Mouse (Mus musculus) adrenal gland, adult 2 months (tissue): Measurements from ENCODE around the gene Fibcd1. TPM values are rescaled to one million over a fixed set of nuclear protein-coding genes. Genes with fewer than 3 reads are reported as not detected.

ENCODE experiments used
- DNase-seq: peaks from one replicate; pipeline ENCODE4 v3.0.0; 2021
- polyA plus RNA-seq: library from polyadenylated mRNA; depleted of rRNA; stranded (reverse); fragments of >200 nt; gene quantifications from 2 replicates; pipeline ENCODE4 v1.2.3, GENCODE M21; 2012; rRNA removed
- total RNA-seq, 2 experiments: library from RNA; stranded (reverse); gene quantifications; 2 replicates each; pipeline ENCODE4 v1.2.3; 2021

Fibcd1 gene
- total and polyA plus RNA-seq, 3 experiments: 0.07 TPM; not detected in 2

DNA sequence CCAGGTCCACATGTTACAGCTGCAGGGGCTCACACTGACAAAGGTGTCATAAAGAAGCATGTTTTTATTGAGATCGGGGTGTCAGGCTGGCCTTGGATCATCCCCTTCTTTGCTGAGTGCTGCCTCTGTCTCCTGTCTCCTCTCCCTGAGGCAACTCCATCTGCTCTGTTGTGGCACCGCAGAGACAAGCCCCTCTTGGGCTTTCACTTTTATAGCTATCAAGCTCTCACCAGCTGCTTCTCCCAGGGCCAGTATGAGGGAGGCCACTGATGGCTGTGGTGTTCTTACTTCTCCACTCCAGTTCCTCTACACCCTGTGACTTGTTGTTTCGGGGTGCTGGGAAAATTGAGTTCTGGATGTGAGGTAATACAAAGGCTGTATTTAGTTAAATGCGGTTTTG, 76.7 kb downstream of the Fibcd1 start:
- peak; percentile 34 for DNase-seq

DNA sequence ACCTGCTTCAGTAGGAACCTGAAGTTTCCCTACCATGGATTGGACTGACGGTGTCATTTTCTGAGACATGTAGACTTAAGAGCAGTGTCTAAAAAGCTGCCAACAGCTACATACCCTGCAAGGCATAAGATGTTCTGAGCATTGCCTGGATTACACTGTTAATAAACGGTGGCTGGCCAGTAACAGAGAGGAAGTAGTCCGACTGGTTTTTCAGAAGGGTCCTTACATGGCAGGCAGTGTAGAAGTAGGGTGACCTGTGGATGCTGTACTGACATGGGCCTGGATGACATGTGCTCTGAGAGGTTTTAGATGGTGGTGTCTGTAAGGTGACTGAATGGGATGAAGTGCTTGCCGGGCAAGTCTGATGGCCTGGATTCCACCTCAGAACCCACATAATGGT, 78.0 kb downstream of the Fibcd1 start:
- DNase-seq: no peak

DNA sequence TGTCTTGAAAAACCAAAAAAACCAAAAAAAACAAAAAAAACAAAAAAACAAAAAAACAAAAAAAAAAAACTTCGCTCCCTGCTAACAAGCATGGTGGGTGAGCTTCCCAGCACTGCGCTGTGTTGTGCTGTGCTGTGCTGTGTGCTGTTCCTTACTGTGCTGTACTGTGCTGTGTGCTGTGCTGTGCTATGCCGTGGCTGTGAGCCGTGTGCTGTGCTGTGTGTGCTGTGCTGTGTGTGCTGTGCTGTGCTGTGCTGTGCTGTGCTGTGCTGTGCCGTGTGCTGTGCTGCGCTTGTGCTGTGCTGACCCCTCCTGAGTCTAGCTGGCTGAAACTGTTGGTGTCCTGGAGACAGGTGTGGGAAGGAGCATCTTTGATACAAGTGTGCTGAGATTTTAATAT, 78.7 kb downstream of the Fibcd1 start:
- no peak for DNase-seq

Other genes starting within 250 kb of the Fibcd1 start
- not detected for gene Prdm12, start 206.0 kb downstream of the Fibcd1 start, total RNA-seq
- gene Prdm12, start 206.0 kb downstream of the Fibcd1 start, polyA plus RNA-seq: 0.09 TPM in 1 of 2 replicates, not detected in the other
- gene Exosc2, start 175.3 kb downstream of the Fibcd1 start, total RNA-seq: 10 to 100 TPM; 20.7 to 23.8 TPM
- 4.7 and 5.4 TPM in 2 replicates for gene Exosc2, start 175.3 kb downstream of the Fibcd1 start, polyA plus RNA-seq
- gene Abl1, start 157.6 kb downstream of the Fibcd1 start, total RNA-seq: 10 to 100 TPM; 57.0 to 62.7 TPM
- gene Abl1, start 157.6 kb downstream of the Fibcd1 start, polyA plus RNA-seq: 56.0 and 63.5 TPM in 2 replicates
- not detected for gene Qrfp, start 35.4 kb downstream of the Fibcd1 start, total RNA-seq
- gene Qrfp, start 35.4 kb downstream of the Fibcd1 start, polyA plus RNA-seq: not detected in 2 replicates
- 10 to 100 TPM; 12.2 to 17.1 TPM for gene Lamc3, start 41.3 kb upstream of the Fibcd1 start, total RNA-seq
- 23.4 and 25.0 TPM in 2 replicates for gene Lamc3, start 41.3 kb upstream of the Fibcd1 start, polyA plus RNA-seq
- gene Aif1l, start 104.1 kb upstream of the Fibcd1 start, total RNA-seq: 10 to 100 TPM; 20.7 to 81.0 TPM
- gene Aif1l, start 104.1 kb upstream of the Fibcd1 start, polyA plus RNA-seq: 16.2 and 16.3 TPM in 2 replicates
- 10 to 100 TPM; 52.5 to 68.6 TPM for gene Nup214, start 128.4 kb upstream of the Fibcd1 start, total RNA-seq
- gene Nup214, start 128.4 kb upstream of the Fibcd1 start, polyA plus RNA-seq: 36.1 and 42.9 TPM in 2 replicates
- gene Fam78a, start 238.9 kb upstream of the Fibcd1 start, total RNA-seq: 1 to 10 TPM; 1.5 to 4.8 TPM
- gene Fam78a, start 238.9 kb upstream of the Fibcd1 start, polyA plus RNA-seq: 2.6 and 6.5 TPM in 2 replicates
- 1 to 10 TPM; 4.0 to 4.2 TPM for gene Plpp7, start 249.5 kb upstream of the Fibcd1 start, total RNA-seq
- 35.8 and 42.0 TPM in 2 replicates for gene Plpp7, start 249.5 kb upstream of the Fibcd1 start, polyA plus RNA-seq